Mouse (Mus musculus) neutrophil, adult 5-6 weeks (primary cell): ENCODE data around the gene Hs2st1. TPM values are rescaled to one million over a fixed set of nuclear protein-coding genes. Genes with fewer than 3 reads are reported as not detected.

Experiments
- ATAC-seq: fragments of 151-379, 151-347 bp; 2 replicates; pipeline ENCODE4 v1.8.0; 2017; ENCODE audit warnings: mild to moderate bottlenecking, moderate TSS enrichment; ENCODE audit not compliant: insufficient number of reproducible peaks, poor library complexity, low FRiP score, severe bottlenecking; ENCODE audit errors: extremely low read depth
- total RNA-seq: library from RNA; stranded (forward); fragments of 200-1000 nt; gene quantifications from 2 replicates; pipeline ENCODE4 v1.2.3, GENCODE M21; 2017

The Hs2st1 gene
- total RNA-seq, 1 experiment from 2014 or later = 7.0 TPM

GRCm38 (mm10) chr3:144527918-144528317 is 42.1 kb downstream of the Hs2st1 start:
- no peak for ATAC-seq

- ATAC-seq = no peak
These were observed 50.3 kb downstream of the Hs2st1 start for GRCm38 (mm10) chr3:144519581-144520272.

- ATAC-seq = no peak
These were observed 51.1 kb downstream of the Hs2st1 start for GRCm38 (mm10) chr3:144518917-144519316.

GRCm38 (mm10) chr3:144515286-144515685 is 54.7 kb downstream of the Hs2st1 start:
- no peak for ATAC-seq

DNA sequence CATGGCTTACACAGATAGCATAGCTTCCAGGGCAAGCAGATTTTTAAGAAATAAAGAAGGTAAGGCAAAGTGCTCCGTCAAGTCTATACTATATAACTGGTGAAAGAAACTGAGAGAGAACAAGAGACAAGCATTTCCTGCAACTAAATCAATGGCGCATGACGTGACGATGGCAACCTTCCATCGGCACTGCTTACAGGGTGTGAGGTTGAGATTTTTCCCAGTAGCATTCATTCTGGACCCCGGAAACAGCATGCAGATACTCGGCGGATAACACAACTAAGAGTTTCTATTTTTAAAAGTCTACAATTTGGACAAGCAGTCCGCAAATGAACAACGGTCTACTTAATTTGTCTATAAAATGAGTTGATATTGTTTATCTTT is 55.9 kb downstream of the Hs2st1 start:
- ATAC-seq = no peak

DNA sequence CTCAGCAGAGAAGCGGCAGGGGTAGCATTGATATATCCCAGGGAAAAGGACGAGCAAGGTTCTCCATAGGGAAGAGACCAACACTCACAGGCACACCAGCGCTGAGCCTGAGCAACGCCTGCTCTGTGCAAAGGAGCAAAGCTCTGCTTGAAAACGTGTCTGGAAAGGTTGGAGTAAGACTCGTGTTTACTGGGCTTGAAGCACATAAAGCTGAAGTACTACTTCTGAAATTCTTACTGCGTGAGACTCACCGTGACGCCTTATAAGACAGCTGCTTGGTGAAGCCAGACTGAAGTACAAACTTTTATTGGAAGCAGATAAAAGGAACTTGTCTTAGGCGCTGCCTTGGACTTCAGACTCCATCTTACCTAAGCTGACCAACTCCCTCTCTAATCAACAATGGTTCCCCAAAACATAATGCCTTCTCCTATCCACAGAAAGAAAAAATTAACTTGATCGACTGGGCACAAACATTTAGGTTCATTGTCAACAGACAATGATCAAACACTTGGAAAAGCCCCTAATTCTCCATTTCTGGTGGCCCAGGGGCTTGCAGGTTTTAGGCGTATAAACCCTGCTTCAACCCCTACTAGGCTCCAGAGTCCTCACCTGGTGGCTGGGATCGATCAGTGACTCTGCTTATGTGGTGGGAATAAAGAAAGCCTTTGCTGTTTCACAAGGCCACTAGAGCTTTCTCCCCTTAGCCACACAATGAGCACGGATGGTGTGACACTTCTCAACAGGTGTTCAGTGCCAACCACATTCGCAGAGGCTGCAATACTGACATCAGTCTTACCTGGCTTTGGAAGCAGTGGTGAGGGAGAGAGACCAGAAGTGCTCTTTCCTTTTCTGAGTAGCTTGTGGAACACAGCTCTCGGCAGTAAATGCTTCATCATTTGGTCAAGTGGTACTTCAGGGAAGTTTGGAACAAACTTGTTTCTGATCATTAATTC is 56.5 kb downstream of the Hs2st1 start:
- ATAC-seq = no peak

DNA sequence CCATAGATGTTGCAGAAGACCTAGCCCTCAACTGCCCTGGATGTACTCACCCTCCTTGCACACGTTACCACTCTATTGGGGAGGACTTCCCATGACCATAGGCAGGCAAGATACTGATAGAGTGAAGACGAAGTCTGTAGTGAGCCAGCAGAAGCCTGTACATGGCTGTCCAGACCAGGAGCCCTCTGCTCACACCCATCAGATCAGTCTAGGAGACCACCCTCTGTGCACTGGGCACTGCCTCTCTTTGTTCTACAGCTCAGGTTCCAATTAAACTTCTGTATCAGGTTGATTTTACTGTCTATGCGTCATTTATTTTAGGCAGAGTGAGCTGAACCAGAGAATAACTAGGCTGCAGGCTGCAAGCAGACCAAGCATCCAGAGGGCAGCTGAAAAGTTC is 59.3 kb downstream of the Hs2st1 start:
- no peak for ATAC-seq

- no peak for ATAC-seq
These were observed 61.6 kb downstream of the Hs2st1 start for GRCm38 (mm10) chr3:144508342-144508741.

DNA sequence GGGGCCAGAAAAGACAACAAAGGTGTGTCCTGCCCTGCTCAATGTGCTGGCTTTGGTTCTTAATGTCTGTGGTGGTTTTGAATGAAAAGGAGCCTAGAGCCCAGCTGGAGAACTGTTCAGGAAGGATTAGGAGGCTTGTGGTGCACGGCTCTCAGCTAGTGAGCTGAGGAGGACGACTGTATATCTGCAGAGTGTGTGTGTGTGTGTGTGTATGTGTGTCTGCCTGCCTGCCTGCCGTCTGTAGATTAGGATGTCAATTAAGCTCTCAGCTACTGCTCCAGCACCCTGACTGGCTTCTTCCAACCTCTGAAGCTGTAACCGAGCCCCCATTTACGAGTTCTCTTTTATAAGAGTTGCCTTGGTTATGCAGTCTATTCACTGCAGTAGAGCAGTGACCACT is 62.1 kb downstream of the Hs2st1 start:
- ATAC-seq = no peak

GRCm38 (mm10) chr3:144506213-144506612 is 63.8 kb downstream of the Hs2st1 start:
- no peak for ATAC-seq

DNA sequence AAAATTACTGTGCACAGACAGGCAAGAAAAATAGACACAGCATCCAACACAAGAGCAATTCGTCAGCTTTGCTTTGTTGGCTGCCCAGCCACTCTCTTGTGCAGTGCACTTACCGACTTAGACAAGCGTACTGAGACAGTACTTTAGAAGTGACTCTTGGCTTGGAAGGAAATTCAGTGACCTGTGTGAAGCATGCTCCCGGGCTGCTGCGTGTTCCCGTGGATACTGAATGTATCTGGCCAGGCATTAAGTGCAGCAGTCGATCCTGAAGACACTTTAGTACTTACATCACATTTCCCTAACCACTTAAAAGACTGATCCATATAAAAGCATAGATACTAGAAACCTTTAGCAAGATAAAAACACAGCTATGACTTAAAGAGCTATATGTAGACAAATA is 68.1 kb downstream of the Hs2st1 start:
- no peak for ATAC-seq

DNA sequence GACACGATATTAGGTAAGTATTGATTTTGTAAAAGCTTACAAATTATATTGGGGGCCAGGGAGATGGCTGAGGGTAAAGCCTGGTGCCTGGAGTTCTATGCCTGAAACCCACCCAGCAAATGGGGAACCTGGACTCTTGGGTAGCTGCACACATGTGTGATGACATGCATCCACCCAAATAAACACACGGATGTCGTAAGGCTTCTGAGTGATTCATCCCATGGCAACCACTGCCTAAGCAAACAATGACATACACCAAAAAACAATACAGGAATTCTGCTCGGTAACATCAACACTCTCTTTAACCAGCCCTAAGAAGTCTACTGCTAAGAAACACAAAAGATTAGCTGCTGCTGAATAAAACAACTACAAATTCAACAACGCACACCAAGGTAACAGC is 73.2 kb downstream of the Hs2st1 start:
- no peak for ATAC-seq

- no peak for ATAC-seq
These were observed 75.1 kb downstream of the Hs2st1 start for GRCm38 (mm10) chr3:144494838-144495237.

DNA sequence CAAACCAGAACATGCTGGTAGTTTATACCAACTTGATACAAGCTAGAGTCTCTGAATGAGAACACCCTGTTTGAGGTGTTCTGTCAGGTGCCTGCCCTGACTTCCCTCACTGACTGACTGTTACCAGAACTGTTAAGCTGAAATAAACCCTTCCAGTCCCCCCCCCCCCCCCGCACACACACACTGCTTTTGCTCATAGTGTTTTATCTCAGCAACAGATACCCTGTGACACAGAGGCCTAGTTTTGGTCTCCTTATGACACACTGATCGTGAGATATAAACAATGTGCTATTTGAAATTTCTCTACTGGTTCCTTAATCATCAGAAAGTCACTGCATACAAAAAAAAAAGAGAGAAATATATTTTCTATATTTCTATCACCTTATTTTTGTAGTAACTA is 81.2 kb downstream of the Hs2st1 start:
- no peak for ATAC-seq

DNA sequence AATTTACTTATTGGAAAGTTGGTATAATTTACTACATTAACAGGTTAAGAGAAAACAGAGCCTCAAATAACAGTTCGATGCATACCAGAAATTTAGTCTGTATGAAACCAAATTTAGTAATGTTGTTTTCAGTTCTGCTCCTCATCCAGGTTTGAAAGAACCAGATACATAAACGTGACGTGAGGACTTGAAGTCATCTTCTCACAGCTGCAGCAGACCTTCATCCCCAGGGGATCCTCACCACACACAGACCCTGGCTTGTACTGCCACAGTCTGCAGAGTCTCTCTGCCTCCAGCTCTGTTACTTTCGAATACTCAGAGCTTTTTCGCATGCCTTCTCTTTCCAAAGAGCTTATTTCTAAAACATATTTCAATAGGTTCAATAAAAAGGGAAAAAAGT is 89.4 kb downstream of the Hs2st1 start:
- no peak for ATAC-seq

DNA sequence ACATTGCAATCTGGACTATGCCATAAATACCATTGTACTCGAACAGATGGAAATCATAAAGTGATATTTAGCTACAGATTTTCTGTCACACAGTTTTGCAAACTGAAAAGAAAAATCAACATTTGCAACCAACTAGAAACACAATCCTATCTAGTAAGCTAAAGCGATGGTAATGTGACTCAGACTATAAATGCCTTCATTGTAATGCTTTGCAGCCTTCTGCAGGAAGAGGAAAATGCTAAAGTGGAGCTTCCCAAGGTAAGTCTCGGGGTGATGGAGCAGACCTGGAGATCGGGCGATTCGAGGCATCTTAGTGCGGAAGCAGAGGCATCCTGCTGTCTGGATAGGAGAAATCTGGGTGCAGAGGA is 91.6 kb downstream of the Hs2st1 start:
- no peak for ATAC-seq

DNA sequence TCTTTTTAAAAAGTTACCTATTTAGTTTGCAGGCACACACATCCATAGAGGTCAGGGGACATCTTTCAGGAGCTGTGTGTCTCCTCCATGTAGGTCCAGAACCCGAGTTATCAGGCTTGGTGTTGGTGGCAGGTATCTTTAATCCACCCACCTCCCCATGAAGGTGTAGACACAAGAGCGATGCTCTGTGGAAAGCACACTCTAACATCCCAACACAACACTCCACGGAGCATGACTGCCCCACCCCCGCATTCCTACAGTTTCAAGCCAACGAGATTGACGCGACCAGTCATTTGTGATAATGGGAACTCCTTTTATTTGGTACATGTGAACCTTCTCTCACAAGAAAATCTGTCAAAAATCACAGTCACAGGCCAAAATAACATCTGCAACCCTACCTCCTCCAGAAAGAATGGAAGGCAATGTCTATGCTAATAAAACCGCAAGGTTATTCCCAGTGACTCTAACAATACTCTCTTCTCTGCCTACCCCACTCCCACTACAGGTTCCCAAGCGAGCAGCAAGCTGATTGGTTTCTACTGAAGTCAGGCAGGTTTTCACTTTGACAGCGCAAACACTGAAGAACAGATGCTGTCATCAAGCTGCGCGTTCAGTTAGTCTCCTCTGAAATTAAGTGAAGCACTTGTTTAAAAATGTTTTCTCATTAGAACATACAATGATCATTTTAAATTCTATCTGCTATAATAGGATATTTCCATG is 92.1 kb downstream of the Hs2st1 start:
- ATAC-seq = no peak

- ATAC-seq = no peak
These were observed 94.1 kb downstream of the Hs2st1 start for GRCm38 (mm10) chr3:144475891-144476290.

DNA sequence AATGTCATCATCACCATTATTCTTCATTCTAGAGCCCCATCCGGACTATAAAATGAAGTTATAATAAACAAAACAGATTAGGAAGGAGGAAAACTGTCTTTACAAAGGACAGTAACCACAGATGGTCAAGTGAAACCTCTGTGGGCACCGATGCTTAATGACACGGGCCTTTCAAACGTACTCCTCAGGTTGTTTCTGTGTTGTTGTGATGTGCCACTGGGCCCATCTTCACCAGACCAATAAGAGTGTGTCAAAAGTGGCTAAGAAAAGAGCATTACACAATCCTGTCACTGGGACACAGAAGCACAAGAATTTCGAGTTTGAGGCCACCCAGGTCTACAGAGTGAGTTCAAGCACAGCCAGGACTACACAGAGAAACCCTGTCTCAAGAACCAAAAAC is 95.3 kb downstream of the Hs2st1 start:
- ATAC-seq = no peak

- no peak for ATAC-seq
These were observed 98.0 kb downstream of the Hs2st1 start for GRCm38 (mm10) chr3:144471954-144472353.
